Mouse (Mus musculus): ENCODE measurements around the gene Gm19935.

Gm19935 gene

DNA sequence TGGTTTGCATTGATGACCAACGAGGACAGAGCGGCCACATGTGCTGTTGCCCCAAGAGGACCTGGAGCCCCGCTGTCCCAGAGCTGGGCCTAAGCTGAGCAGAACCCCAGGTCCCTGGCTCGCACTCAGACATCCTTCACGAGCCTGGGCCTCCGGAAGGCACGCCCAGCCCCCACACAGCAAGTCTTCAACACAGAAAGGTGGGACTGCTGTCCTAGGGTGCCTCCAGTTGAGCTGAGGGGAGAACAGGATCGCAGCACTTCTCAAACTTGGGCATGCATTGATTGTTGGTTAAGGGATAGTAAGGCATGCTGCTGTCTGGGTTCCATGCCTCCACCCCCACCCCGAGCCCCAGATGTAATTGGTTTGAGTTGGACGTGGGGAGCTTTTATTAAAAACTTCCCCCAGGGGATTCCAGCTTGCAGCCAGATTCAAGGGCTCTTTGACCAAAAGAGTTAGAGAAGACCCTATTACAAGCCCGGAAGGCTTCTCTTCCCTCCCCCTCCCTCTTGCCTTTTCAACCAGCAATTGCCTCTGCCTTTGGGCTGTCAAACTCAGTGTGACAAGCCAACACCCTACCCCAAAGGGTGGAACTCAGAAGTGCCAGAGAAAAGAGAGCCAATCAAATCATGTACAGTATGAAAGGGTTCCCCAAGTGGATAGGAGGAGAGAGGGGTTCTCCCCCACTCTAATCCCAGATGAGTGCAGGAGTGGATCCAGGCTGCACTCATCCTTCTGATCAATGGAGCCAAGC, 12.0 kb upstream of the Gm19935 start:
- peak; percentile 64 for DNase-seq

DNA sequence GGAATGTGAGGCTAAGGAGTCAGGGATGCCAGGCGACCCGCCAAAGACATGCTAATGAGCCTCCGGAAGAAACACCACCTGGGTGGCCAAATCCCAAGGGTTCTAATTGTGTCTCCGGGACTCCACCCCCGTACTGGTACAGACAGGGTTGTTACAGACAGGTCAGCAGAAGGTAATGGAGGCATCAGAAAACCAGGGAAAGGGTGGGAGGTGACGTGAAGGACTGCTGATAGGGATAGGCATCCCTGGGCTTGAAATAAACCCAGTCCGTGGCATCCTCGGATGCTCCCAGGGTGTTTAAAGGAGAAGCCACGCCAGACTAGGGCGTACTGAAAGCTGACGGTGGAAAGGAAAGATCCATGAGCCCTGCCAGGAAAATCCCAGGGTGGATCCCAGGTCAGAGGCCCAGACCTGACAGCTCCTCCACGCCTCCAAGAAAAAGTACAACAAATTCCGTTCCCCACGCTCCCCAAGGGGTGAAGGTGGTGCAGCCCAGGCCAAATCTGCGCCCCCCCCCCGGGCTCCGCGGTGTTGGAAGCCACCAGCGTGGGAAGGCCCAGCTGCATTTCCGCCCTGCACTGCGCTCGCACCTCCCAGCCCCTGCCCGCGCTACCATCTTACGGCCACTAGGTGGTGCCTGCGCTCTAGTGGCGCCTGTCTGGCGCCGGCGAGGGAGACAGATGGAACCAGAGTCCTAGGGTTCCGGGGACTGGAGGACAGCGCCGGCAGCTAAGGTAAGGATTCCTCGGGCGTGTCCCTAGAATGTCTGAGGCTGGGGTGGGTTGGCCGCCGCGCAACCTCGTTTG, 11.2 kb upstream of the Gm19935 start, which contains the start of gene Chd9:
TSS of gene Chd9 (plus strand) at position 172 of the 806 bp plus-strand sequence.
- DNase-seq, result peak; percentile 97

DNA sequence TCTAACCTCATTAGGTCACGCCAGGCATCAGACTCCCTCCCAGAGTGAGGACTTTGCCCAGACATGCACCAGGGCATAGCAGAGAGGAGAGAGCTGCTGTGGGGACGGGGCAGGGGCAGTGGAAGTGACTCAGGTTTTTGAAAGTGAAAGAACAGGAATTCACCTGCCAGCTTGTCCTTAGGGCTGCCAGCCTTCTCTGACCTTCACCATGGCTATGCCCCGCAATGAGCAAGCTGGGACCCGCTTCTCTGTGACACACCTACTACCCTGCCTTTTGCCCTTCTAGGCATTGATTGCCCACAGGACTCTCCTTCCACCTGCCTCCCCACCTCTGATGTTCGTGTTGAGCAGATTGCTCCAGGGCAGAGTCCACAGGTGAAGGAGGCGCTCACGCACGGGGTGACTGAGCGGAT, 8.3 kb upstream of the Gm19935 start:
- no peak for DNase-seq

DNA sequence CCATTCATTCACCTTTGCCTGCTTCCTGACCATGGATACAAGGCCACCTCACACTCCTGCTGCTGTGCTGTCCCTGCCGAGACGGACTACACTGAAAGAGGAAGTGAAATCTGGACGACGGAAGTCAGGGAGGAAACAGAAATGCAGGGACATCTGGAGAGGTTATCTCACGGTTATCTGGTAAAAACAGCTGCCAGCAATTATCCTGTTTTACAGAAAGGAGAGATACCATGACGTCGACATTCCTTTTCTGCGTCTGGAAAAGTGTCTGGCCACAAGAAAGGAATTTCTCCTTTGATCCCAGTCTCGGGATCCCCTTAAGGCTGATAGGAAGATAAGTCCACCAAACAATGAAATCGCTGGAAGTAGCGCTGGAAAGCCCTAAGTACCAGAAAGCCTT, 5.2 kb upstream of the Gm19935 start:
- no peak for DNase-seq

DNA sequence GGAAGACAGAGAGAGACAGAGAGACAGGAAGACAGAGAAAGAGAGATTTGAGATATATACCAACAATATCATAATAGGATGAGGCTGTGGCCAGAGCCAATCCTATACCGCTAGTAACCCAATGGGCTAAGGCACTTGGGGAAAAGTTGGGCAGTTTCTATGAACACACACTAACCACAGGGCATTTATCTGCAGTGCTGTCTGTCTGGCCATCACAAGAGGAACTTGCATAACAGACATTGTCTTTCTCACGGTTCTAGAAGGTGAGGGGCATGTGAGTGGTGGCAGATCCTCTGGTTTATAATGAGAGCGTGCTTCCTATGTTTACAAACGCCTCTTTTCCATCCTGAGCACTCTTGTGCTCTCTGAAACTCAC, 3.1 kb upstream of the Gm19935 start:
- no peak for DNase-seq

DNA sequence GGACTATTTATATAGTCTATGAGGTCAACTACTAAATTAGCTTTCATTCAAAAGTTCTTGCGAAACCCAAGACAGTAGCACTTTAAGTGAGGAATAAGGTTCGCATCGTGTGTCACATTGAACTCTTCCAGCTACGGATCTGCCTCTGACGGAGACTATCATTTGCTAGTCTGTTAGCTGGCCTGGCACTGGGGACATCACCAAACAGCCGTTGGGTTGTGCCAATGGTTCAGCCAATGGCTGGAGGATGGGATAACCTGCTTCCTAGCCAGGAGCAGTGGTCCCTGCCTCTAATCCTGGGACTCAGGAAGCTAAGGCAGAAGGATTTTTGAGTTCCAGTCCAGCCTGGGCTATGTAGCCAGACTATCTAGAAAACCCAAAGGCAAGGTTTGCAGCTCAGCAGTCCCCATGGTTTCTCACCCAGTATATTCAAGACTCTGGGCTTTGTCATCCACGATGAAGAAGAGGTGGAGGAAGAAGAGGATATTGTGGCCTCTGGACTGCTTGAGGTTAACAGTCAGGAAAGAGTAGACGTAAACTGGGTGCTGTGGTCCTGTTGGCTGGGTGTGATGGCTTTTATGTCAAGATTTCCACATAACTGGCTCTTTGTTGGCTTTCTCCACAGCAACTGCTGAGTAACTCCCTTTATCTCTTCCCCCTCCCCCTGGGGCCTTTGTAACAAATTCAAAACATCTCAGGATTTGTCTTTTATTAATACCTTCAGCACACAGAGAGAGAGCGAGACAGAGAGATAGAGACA, 2.5 kb upstream of the Gm19935 start:
- no peak for DNase-seq

DNA sequence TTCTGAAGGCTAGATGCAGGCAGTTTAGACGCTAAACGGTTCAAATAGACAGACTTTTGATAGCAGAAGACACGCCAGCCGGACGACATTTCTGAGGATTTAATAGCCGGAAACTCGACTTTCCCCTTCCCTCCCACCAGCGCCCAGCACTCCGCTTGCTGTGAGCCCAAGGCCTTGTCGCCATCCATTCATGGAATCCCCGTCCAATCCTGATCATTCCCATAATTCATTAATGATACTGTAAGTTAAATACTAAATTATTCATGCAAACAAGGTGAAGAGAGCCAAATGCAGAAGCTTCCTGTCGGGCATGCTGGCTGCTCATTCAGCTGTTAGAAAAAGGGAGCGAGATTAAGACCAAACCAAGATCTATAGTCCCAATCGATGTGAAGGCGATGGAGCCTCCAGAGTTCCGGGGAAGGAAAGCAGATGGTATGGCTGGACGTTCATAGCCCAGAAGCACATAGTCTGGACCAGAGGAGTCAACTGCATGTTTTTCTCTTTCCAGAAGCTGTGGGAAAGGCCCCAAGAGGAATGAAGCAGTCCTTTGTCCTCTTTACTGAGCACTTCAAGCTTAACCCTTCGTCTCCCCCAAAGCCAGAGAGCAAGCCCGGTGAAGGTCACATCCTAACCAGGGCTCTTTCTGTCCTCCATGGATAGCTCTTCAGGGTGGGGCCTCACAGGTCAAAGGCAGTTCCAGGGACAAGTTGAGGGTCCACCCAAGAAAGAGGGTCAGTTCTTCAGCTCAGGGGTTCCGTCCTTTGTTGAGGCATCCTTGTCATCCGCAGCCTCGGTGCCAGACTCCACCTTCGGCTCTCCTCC, 921 bp downstream of the Gm19935 start:
- no peak for DNase-seq

DNA sequence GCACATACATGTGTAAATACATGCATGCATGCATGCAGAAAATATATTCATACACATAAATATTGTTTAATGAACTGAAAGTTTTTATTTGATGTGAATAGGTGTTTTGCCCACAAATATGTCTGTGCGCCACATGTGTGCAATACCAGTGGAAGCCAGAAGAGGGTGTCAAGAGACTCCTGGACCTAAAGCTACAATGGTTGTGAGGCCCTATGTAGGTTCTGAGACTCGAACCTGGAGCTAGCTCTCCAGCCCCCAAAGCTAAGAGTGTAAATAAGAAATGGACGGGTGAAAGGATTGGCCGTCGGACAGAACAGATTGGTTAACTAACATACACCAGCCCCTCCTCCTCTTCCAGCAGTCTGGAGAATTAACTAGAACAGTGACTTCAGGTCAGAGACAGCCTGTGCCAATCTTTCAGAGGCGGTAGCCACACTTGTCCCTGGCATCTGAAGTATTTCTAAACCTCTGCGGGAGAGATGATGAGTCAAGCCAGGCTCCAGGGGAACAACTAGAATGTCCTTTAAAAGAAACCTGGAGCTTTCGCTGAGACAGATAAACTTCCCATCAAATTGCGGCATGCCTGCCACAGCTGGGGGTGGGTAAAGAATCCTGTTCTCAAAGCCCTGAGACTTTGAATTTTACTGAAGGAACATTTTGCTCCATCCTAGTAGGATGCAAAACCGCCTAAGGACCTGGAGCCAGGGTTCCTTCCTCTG, 3.4 kb downstream of the Gm19935 start:
- no peak for DNase-seq

DNA sequence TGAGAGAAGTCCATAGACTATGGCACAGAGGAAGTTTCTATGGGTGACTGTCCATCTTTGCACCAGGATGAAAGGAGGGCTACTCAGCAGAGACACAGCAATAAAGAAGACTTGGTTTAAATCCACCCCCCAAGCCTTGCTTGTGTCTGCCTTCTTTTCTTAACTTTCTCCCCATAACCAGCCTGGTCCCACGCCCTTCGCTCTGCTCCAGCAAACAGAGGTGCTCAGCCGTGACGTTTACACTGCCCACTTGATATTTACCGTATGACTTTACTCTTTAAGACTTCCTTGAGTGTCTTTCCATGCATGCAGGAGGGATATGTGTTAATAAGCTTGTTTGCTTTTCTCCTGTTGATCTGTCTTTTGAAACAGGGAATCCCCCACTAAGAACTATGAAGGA, 17.7 kb downstream of the Gm19935 start:
- no peak for DNase-seq

DNA sequence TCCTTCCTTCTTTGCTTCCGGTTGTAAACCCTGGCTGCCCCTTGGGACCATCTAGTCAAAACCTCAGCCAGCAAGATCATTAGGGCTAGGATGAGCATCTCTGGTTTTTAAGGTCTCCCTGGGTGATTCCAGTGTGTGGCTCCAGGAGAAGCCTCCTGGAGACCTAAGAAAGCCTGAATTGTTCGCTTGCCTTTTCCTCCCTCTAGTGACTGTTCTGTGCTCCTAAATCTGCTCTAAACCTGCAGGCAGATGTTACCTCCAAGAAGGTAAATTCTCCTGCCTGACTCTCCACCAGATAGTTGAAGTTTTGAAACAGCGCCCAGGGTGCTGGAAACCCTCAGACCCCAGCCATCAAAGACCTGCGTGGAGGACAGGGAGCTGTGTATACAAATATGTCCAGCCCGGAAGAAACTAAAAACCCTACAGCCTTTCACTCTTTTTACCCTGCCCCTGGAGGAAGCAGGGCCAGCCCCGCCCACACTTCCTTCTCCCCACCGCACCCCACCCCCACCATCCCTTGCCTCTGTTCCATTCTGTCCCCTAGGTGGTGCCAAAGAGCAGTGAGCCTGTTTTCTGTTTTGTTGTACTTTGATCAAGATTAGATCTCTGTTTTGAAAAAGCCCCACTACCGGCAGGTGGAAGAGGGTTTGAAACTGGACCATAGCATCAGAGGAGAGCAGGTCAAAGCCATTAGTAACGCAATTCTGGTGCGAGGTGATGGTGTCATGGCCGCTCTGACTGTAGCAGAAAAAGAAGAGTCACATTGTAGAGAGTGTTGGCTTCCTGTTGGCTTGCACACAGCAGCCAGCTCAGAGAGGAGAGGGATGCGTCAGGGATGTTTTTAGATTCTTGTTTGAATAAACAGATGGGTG, 22.0 kb downstream of the Gm19935 start:
- peak; percentile 35 for DNase-seq

DNA sequence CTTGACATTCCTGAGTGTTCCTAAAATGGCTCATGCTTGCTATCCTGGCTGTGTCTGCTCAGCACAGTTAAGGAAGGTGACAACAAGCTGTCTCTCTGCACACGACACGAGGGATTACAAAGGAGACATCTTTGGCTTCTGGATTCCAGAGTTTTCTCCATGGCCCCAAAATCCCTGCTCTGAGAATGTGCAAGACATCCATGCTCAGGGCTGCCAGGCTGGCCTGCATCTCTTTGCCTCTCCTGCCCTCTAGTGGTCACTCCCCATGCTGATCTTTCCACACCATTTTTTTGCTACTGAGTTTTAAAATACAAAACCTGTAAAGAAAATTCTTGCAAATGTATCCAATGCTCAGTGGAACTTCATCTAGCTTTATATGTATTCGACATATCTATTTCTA, 23.5 kb downstream of the Gm19935 start:
- DNase-seq, result peak; percentile 68

DNA sequence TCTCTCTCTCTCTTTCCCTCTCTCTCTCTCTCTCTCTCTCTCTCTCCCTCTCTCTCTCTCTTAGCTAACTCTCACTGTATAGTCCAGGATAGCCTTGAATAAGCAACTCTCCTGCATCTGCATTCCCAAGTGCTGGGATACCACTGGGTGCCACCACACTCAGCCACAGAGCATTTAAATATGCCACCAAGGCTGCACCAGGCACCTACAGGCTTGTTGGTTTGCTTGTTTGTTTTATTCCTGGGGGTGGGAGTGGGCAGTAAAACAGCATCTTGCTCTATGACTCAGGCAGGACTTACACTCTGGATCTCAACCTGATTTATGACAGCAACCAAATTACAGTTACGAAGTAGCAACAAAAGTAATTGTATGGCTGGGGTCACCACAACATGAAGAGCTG, 25.6 kb downstream of the Gm19935 start:
- DNase-seq, result no peak

DNA sequence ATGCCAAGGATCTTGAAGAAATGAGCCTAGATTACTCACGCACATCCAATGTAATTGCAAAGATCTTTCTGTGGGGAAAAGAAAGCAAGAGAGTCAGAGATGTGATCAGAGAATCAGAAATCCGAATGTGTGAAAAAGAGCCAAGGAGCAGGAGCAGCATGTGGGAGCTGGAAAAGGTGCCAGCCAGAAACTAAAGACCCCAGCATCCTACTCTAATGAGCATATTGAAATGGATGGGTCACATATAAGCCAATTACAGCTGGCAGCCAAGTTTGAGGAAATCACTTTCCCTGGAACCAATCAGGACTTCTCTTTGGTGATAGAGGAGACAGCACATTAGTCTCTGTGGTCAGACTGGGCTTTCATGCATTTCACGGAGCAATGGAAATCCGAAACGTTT, 47.4 kb downstream of the Gm19935 start:
- no peak for DNase-seq

Data from cerebellum, adult 9-10 months (tissue).